ENCODE assay signal across 16 mouse cellular contexts in genomic region chr12:52406386-52406785, GRCm38 (mm10).
"Had no signal": no experiment of that assay in that cellular context is flagged by ENCODE, and none has a peak within 500 bp of the region (broad histone marks: within the 10 kb centered on the region; RNA-seq: fewer than 3 reads in every experiment).

No protein-coding gene starts in this region.

- H3K27me3 ChIP-seq: neural tube, embryonic 12.5 days; neural tube, embryonic 13.5 days; neural tube, embryonic 15.5 days; stomach, embryonic 15.5 days had no signal

- H3K4me3 ChIP-seq: neural tube, embryonic 12.5 days; neural tube, embryonic 13.5 days; neural tube, embryonic 15.5 days; stomach, embryonic 15.5 days had no signal

- H3K9me3 ChIP-seq: neural tube, embryonic 12.5 days; neural tube, embryonic 13.5 days; neural tube, embryonic 15.5 days; stomach, embryonic 15.5 days had no signal

- H3K4me1 ChIP-seq: neural tube, embryonic 12.5 days; neural tube, embryonic 13.5 days; neural tube, embryonic 15.5 days; stomach, embryonic 15.5 days had no signal

- DNase-seq: retina, postnatal 1 day; right cerebral cortex, adult 18-20 months; right cerebral cortex, postnatal 14 days; right cerebral cortex, postnatal 25 days; spleen, adult 18-20 months; thymus, adult 18-20 months; thymus, adult 2 months; thymus, postnatal 14 days; thymus, postnatal 25 days; thymus, postnatal 36 days; thymus, postnatal 4 days had no signal

- H3K36me3 ChIP-seq: neural tube, embryonic 12.5 days; neural tube, embryonic 13.5 days; neural tube, embryonic 15.5 days; stomach, embryonic 15.5 days had no signal

- H3K9ac ChIP-seq: neural tube, embryonic 12.5 days; neural tube, embryonic 13.5 days; neural tube, embryonic 15.5 days; stomach, embryonic 15.5 days had no signal

- H3K4me2 ChIP-seq: neural tube, embryonic 12.5 days; neural tube, embryonic 13.5 days; neural tube, embryonic 15.5 days; stomach, embryonic 15.5 days had no signal

- H3K27ac ChIP-seq: neural tube, embryonic 12.5 days; neural tube, embryonic 13.5 days; neural tube, embryonic 15.5 days; stomach, embryonic 15.5 days; stomach, postnatal 0 days had no signal
